Mouse (Mus musculus) hindbrain, embryonic 14.5 days (tissue): Measurements from ENCODE around the gene Ywhah. TPM values are rescaled to one million over a fixed set of nuclear protein-coding genes. Genes with fewer than 3 reads are reported as not detected.

Experiments
- polyA plus RNA-seq: library from polyadenylated mRNA; unstranded; fragments of >200 nt; fragmentation: Nextera tagmentation; extraction: Ambion mirVana; gene quantifications from 2 replicates; pipeline ENCODE4 v1.2.1, GENCODE M21; 2014

Ywhah gene
- polyA plus RNA-seq, 1 experiment from 2014 or later: 745 TPM

Other genes with a start within 250 kb of the Ywhah start
- gene Pisd, start 233.2 kb upstream of the Ywhah start, polyA plus RNA-seq: 93.6 and 94.6 TPM in 2 replicates
- gene Gm20671, start 191.7 kb upstream of the Ywhah start, polyA plus RNA-seq: not detected in 2 replicates
- 9.9 and 14.9 TPM in 2 replicates for gene Prr14l, start 164.6 kb upstream of the Ywhah start, polyA plus RNA-seq
- 27.2 and 27.7 TPM in 2 replicates for gene Depdc5, start 155.1 kb upstream of the Ywhah start, polyA plus RNA-seq
- 0.04 and 0.13 TPM in 2 replicates for gene Slc5a1, start 85.4 kb downstream of the Ywhah start, polyA plus RNA-seq
- gene Spon2, start 199.6 kb downstream of the Ywhah start, polyA plus RNA-seq: 3.5 and 3.6 TPM in 2 replicates